Mouse (Mus musculus) testis, postnatal 14 days (tissue): ENCODE measurements around the gene Tmem192.
"Not testable (repeated sequence)": the region's sequence is repeated elsewhere in the genome, so short reads cannot be mapped to it uniquely, and the experiment has no call there.

Experiments used
- DNase-seq: peaks from one replicate; pipeline ENCODE4 v3.0.0; 2021; ENCODE audit warnings: low spot score

Tmem192 gene

DNA sequence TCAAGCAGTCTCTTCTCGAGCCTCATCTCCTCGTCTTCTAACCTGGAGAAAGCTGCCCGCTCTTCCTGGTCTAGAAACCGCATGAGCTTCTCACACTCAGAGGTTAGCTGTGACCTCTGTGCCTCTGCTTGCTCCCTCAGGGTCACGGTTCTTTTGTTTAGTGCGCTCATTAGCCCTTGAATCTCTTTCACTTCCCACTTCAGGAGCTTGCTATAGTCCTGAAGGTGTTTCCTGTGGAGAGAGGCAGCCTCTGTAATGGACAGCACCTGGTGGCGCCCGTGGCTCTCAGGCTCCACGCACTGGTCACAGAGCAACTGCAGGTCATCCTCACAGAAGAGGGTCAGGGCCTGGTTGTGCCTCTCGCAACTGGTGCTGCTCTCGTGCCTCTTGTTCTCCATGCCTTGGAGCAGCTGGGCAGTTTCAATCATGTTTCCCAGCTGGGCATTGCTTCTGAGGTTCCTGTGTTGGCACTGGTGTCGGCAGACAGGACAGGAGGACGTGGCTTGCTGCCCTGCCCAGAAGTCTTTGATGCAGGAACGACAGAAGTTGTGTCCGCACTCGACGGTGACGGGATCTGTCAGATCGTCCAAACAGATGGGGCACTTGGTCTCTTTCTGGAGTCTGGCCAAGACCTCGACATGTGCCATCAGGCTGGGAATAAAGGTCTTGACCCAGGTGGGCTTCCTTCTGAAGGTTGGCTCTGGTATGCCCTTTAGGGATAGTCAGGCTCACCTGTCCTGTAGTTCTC lies 36.3 kb downstream of the Tmem192 start:
- DNase-seq = no peak

DNA sequence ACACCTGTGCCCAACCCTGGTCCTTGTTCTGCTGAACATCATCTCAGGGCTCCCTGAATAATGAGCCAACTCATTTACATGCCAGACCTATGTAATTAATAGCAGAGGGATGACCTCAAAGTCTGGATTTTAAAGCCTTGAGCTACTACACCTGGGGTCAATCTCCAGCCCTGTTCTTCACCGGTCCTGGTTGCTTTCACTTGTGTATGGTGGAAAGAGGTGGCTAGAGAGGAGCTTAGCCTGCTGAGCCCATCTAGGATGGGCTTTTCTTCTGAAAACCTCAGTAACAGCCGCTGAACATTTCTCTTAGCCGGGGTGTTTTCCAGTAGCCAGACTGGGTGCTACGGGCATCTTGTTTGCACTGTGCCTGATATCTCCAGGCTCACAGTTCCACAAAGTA lies 40.7 kb downstream of the Tmem192 start, which contains the start of gene Trim75:
Gene Trim75, minus strand, starts transcription at position 101 of the 400 bp plus-strand sequence.
- DNase-seq = no peak

DNA sequence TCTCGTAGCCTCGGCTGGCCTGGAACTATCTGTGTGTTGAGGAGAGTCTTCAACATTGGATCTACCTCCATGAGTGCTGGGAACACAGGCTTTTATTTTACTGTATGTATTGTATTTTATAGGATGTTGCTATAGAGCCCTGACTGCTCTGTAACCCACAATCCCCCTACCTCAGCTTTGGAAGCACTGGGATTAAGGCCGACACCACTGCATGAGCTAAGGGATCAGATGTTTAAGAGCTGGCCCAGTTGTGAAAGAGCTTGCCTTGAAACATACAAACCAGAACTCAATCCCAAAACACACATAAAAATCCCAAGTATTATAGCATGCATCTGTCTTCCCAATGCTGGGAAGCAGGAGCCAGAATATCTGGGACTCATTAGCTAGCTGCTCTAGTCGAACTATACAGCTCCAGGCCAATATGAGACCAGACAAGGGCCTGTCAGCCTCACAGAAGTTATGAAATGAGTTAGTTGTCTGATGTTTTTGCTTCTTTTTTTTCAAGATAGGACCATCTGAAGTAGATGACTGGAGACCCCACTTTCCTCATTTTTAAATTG lies 51.9 kb downstream of the Tmem192 start:
- DNase-seq = no peak

DNA sequence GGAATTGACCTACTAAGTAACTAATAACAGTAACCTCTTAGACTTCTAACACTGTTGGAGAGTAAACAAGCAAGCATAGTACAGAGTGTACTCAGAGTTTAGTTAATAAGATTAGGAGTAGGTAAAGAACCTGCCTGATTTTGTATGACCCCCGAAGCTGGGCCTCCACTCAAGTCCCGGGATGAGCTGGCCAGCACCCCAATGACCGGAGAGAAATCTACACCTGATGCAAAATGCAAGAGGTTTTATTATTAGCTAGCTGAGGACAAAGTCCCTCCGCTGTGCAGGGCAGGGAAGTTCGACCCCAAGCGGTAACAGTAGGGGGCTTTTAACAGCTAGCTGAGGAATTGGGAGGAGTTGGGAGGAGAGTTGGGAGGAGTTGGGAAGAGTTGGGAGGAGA lies 60.6 kb downstream of the Tmem192 start:
- DNase-seq = not testable (repeated sequence)

DNA sequence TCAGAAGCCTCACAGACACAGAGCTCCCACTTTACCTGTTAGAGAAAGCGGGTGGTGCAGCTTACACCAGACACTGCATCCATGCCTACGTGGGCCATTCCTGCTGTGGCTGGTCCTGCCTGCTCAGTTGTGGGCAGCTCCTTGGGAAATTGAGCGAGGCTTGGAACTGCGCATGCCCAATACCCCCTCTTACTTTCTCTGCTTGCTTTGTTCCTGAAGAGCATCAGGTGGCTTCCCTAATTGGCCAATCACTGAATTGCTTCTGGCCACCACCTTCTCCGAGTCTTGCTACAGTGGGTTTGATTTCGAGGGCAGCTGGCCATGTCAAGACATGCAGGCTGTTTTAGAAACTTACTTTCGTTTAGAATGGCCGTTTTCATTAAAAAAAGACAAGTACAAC lies 71.4 kb downstream of the Tmem192 start, which contains the start of the genes Trim61 and Trim60:
Gene Trim61, minus strand, starts transcription at position 101 of the 400 bp plus-strand sequence.
Gene Trim60, minus strand, starts transcription at position 162 of the 400 bp plus-strand sequence.
- DNase-seq = no peak
